Mouse (Mus musculus) kidney, postnatal 0 days (tissue): ENCODE measurements at regions not wholly inside any gene's neighbourhood (a gene's known extent, or its start where the extent isn't known, plus 50 kb on each side); places are given as distances from the start of the nearest gene placed in this dataset.

Source experiments
- ATAC-seq: fragments of 200-750 bp; cut with Nextera tagmentation; replicated peaks from 2 replicates; pipeline ENCODE4 v1.8.0; 2017; ENCODE audit warnings: low read depth, moderate number of reproducible peaks, moderate TSS enrichment, moderate library complexity; ENCODE audit not compliant: low FRiP score
- DNase-seq: peaks from one replicate; pipeline ENCODE4 v3.0.0-alpha.2; 2016; ENCODE audit warnings: low spot score
- H3K27ac ChIP-seq: fragments of 300-500 bp; sonication (generic); 2 replicates; pipeline ENCODE4 v1.5.1; 2014; ENCODE audit warnings: mild to moderate bottlenecking
- H3K27me3 ChIP-seq: fragments of 300-500 bp; sonication (generic); 2 replicates; pipeline ENCODE4 v1.6.1; 2014; ENCODE audit warnings: low read length, mixed read lengths; ENCODE audit not compliant: insufficient read depth
- H3K36me3 ChIP-seq: fragments of 300-500 bp; sonication (generic); 2 replicates; pipeline ENCODE4 v1.6.1; 2014; ENCODE audit warnings: low read length, mixed read lengths; ENCODE audit not compliant: insufficient read depth
- H3K4me1 ChIP-seq: fragments of 300-500 bp; sonication (generic); replicated peaks from 2 replicates; pipeline ENCODE4 v1.6.1; 2014; ENCODE audit warnings: antibody characterized with exemption, low read length, mixed read lengths; ENCODE audit not compliant: insufficient read depth
- H3K4me2 ChIP-seq: fragments of 300-500 bp; sonication (generic); 2 replicates; pipeline ENCODE4 v1.6.1; 2014; ENCODE audit warnings: mild to moderate bottlenecking, low read length, moderate library complexity, mixed read lengths
- H3K4me3 ChIP-seq: fragments of 300-500 bp; sonication (generic); replicated peaks from 2 replicates; pipeline ENCODE4 v1.5.1; 2014; ENCODE audit warnings: low read depth, low read length
- H3K9ac ChIP-seq: fragments of 300-500 bp; sonication (generic); 2 replicates; pipeline ENCODE4 v1.6.1; 2014; ENCODE audit warnings: low read depth, low read length
- H3K9me3 ChIP-seq: fragments of 300-500 bp; sonication (generic); replicated peaks from 2 replicates; pipeline ENCODE4 v1.6.1; 2016; ENCODE audit warnings: low read length, inconsistent platforms, mixed read lengths
- CTCF ChIP-seq: IDR thresholded peaks from 2 replicates; pipeline ENCODE4 v1.5.1; 2016; ENCODE audit warnings: antibody characterized with exemption, low read depth, mild to moderate bottlenecking, moderate library complexity
- WGBS: fragments of 180-500 bp; shearing (Covaris S2); extraction: QIAGEN DNeasy Blood & Tissue Kit; methylation state at CpG from one replicate; pipeline ENCODE4 v1.1.7; 2014; 5-methylcytosine and 5-hydroxymethylcytosine counted together

DNA sequence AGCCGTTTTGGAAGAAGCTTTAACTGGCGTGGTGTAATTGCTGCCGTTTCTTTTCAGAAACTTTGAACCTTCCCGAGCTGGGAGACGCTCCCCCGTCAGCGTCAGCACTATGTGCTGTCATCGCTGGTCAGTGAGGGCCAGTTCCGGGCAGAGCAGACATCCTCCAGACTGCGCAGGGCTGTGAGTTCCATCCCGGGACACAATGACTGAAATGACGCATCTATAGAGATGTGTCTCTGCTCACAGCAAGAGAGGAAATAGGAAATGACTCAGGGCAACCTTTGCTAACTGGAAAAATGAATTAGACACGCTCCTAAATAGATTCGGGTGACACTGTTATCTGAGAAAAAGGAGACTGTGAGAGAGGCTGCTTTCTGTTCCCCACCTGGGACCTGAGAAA is 70.8 kb upstream of the Cdh6 start:
- ATAC-seq (peak; percentile 72; the same call in 1 of the 2 replicates), DNase-seq (peak; percentile 38)
- peak overlapping the region; percentile 38 for H3K4me2 ChIP-seq
- TF ChIP-seq CTCF = no peak
- H3K9ac ChIP-seq = no peak overlapping the region
- 16% methylated on average over 14 of the region's 14 CpGs for WGBS
- H3K4me3 ChIP-seq = no peak overlapping the region
- no peaks in the 10 kb centered on the region for H3K9me3 ChIP-seq
- H3K27me3 ChIP-seq = no peaks in the 10 kb centered on the region; the same call in 1 of the 2 replicates
- no peaks in the 10 kb centered on the region for H3K4me1 ChIP-seq
- H3K27ac ChIP-seq = no peak overlapping the region
- H3K36me3 ChIP-seq = no peaks in the 10 kb centered on the region

DNA sequence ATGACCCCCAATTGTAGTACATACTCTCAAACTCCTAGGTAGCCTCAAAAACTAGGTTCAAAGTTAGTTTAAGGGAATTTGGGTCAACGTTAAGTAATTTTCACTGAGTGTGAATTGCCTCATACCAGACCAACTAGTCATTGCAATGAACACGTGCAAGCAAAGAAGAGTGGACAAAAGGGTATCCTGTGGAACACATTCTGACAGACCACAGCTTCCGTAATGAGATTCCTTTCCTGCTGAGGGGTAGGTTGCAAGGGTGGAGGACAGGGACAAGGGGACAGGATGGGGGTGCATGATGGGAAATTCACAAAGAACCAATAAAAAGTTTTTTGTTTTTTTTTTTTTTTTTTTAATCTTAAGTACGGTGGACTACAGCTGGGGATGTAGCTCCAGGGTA is 70.1 kb upstream of the Cdh6 start:
- H3K4me3 ChIP-seq = no peak overlapping the region
- ATAC-seq (no peak), DNase-seq (no peak)
- H3K36me3 ChIP-seq = no peaks in the 10 kb centered on the region
- no peaks in the 10 kb centered on the region for H3K4me1 ChIP-seq
- WGBS = 75% methylated on average over 4 of the region's 4 CpGs
- no peaks in the 10 kb centered on the region; the same call in 1 of the 2 replicates for H3K27me3 ChIP-seq
- H3K27ac ChIP-seq = no peak overlapping the region
- H3K9ac ChIP-seq = no peak overlapping the region
- TF ChIP-seq CTCF = no peak
- H3K9me3 ChIP-seq = no peaks in the 10 kb centered on the region
- no peak overlapping the region for H3K4me2 ChIP-seq

DNA sequence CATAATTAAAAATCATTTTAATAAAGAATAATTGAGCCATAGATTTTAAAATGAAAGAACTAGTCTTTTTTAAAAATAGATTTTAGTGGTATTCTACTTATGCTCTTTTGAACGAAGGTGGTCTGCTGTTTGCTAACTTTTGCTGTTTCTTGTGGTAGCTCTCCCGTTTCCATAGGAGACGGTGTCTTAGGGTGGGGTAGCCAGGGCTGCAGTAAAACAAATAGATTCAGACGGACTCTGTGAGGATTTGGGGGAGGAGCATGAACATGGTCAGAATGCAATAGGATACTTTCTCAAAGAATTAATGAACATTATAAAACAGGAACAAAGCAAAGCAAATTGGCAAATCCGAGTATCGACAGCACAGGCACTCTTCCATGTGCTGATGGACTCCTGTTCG is 67.5 kb upstream of the Cdh6 start:
- Histone ChIP-seq H3K9me3 (no peaks in the 10 kb centered on the region), H3K36me3 (no peaks in the 10 kb centered on the region), H3K4me3 (no peak overlapping the region), H3K9ac (no peak overlapping the region), H3K4me1 (no peaks in the 10 kb centered on the region), H3K27me3 (no peaks in the 10 kb centered on the region), H3K27ac (no peak overlapping the region), H3K4me2 (no peak overlapping the region)
- DNase-seq = no peak
- WGBS = 70% methylated on average over 7 of the region's 7 CpGs
- no peak for TF ChIP-seq CTCF
- no peak for ATAC-seq

DNA sequence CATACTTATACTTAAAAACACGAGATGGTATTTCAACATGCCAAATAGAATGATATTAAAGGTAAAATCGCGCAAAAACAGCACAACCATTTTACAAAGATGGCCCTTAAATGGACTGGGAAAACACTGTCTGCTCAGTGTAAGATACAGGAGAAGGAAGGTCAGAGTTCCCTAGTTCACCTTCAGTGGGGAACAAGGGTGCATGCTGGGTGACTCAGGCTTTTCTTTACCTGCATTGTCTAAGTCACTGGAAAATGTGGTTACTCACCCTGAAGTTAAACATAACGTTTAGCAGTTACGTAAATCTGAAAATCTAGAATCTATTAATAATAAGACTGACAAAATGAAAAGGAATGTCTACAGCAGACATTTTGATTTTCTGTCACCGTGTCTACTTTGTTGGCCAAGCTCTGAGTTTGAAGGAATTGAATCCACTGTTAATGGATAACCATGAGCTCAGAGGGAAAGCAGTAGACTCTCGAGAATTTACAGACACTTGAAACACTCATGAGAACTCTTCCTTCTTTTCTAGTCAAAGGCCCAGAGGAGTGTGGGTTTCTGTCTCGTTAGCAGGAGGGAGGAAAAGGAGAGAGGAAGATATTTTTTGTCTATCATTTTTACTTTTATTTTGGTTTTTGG is 63.5 kb upstream of the Cdh6 start:
- Histone ChIP-seq H3K27ac (no peak overlapping the region), H3K27me3 (no peaks in the 10 kb centered on the region), H3K4me2 (no peak overlapping the region), H3K36me3 (no peaks in the 10 kb centered on the region), H3K4me1 (no peaks in the 10 kb centered on the region), H3K9ac (no peak overlapping the region), H3K9me3 (no peaks in the 10 kb centered on the region), H3K4me3 (no peak overlapping the region)
- TF ChIP-seq CTCF = no peak
- ATAC-seq (no peak), DNase-seq (peak; percentile 18)
- WGBS = 75% methylated on average over 8 of the region's 8 CpGs

DNA sequence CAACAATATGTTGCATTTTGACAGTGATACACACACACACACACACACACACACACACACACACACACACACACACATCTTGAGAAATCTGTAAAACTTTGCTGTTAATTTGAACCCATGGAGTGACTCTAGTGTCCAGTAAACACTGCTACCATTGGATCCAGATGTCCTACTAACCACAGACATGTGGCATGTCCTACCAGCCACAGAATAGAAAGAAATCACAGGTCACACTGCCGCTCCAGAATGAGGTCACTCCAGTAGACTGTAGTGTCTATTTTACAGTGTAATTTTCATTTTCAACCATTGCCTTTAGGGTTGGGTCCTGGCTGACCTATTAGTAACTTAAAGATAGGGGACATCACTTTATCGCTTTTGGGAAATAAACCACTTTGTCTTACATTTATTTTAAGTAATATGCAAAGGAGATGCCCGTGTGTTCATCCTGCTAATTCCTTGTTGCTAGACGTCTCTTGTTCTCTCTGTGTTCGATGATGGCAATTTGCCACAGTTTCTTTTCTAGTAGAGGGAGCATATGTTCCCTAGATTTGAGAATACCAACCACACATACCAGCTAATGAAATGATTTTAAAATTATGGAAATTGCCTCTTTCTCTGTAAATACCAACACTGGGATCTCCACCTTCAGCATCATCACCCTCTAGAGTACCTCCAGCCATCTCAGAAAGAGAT is 59.2 kb upstream of the Cdh6 start:
- H3K4me3 ChIP-seq = no peak overlapping the region

DNA sequence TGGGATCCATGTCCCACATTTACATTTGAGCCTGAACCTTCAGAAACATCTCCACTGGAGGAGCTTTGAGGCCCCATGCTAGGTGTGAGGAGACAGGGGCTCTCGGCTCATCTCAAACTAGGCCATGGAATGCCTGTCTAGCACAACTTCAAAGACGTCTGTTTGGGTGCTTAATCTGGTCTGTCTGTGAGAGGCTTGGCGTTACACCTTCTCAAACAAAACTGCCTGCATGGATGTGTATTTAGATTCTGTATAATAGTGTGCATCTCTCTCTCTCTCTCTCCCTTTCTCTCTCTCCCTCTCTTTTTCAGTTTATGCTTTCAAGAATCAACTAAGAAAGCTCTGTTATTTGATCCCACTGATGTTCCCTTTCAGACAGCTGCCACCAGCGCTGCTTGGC is 58.1 kb upstream of the Cdh6 start:
- no peaks in the 10 kb centered on the region for H3K4me1 ChIP-seq
- H3K9me3 ChIP-seq = no peaks in the 10 kb centered on the region
- no peak overlapping the region for H3K9ac ChIP-seq
- H3K4me2 ChIP-seq = no peak overlapping the region
- ATAC-seq = no peak
- DNase-seq = no peak
- TF ChIP-seq CTCF = no peak
- H3K4me3 ChIP-seq = no peak overlapping the region
- no peaks in the 10 kb centered on the region for H3K27me3 ChIP-seq
- H3K27ac ChIP-seq = no peak overlapping the region
- H3K36me3 ChIP-seq = no peaks in the 10 kb centered on the region
- 22% methylated on average over 4 of the region's 4 CpGs for WGBS

More for the DNA sequence above, 59.2 kb upstream of the Cdh6 start:
- Histone ChIP-seq H3K4me1 (no peaks in the 10 kb centered on the region), H3K9me3 (no peaks in the 10 kb centered on the region), H3K36me3 (no peaks in the 10 kb centered on the region), H3K27me3 (no peaks in the 10 kb centered on the region), H3K4me2 (no peak overlapping the region), H3K9ac (no peak overlapping the region), H3K27ac (no peak overlapping the region)
- no peak for TF ChIP-seq CTCF
- 90% methylated on average over 5 of the region's 5 CpGs for WGBS
- ATAC-seq = no peak
- DNase-seq = no peak
